Mouse (Mus musculus): ENCODE measurements around the gene Marcksl1. TPM values are rescaled to one million over a fixed set of nuclear protein-coding genes. Genes with fewer than 3 reads are reported as not detected.
A peak's percentile ranks its signal among the peaks of the same experiment; 100 is the strongest.
"Not testable (repeated sequence)": the region's sequence is repeated elsewhere in the genome, so short reads cannot be mapped to it uniquely, and the experiment has no call there.

Gene Marcksl1
- polyA plus RNA-seq, 1 experiment from 2014 or later: 51.3 TPM

- no peak overlapping the region for H3K9ac ChIP-seq
- H3K36me3 ChIP-seq (replicated peaks): peaks cover 9% of the 10 kb centered on the region
- no peak overlapping the region for H3K4me2 ChIP-seq
- H3K27ac ChIP-seq (replicated peaks): 0 out of 2 replicates have a peak overlapping the region, but pooled peaks have one; percentile 14
- peaks cover 44% of the 10 kb centered on the region for H3K4me1 ChIP-seq (replicated peaks)
- ATAC-seq (ENCODE audit: insufficient read depth): no peak
- no peaks in the 10 kb centered on the region for H3K9me3 ChIP-seq (replicated peaks)
- H3K4me3 ChIP-seq (replicated peaks): no peak overlapping the region
- WGBS (ENCODE audit: insufficient replicate concordance): 79% methylated on average over 4 of the region's 4 CpGs
- no peaks in the 10 kb centered on the region for H3K27me3 ChIP-seq
Observed at GRCm38 (mm10) chr4:129544106-129544505, 30.7 kb downstream of the Marcksl1 start.

GRCm38 (mm10) chr4:129547631-129548030 lies 34.2 kb downstream of the Marcksl1 start:
- H3K9me3 ChIP-seq (replicated peaks); H3K36me3 ChIP-seq (replicated peaks); H3K4me2 ChIP-seq; H3K9ac ChIP-seq; H3K4me3 ChIP-seq (replicated peaks); ATAC-seq (ENCODE audit: insufficient read depth); H3K27ac ChIP-seq (replicated peaks); H3K27me3 ChIP-seq: not testable (repeated sequence)
- H3K4me1 ChIP-seq (replicated peaks): peaks cover 15% of the 10 kb centered on the region
- whole genome bisulfite sequencing (ENCODE audit: insufficient replicate concordance): 51% methylated on average over 4 of the region's 4 CpGs

- ATAC-seq (ENCODE audit: insufficient read depth): no peak
- peaks cover 14% of the 10 kb centered on the region for H3K27me3 ChIP-seq
- peaks cover 5% of the 10 kb centered on the region for H3K4me1 ChIP-seq (replicated peaks)
- no peaks in the 10 kb centered on the region for H3K9me3 ChIP-seq (replicated peaks)
- H3K36me3 ChIP-seq (replicated peaks): no peaks in the 10 kb centered on the region
- no peak overlapping the region for H3K9ac ChIP-seq
- WGBS (ENCODE audit: insufficient replicate concordance): 72% methylated on average over 2 of the region's 2 CpGs
- no peak overlapping the region for H3K4me2 ChIP-seq
- no peak overlapping the region for H3K27ac ChIP-seq (replicated peaks)
- no peak overlapping the region for H3K4me3 ChIP-seq (replicated peaks)
Observed at GRCm38 (mm10) chr4:129549306-129549705, 35.9 kb downstream of the Marcksl1 start.

GRCm38 (mm10) chr4:129550295-129550694 lies 36.9 kb downstream of the Marcksl1 start:
- Histone ChIP-seq H3K9me3 (replicated peaks) (no peaks in the 10 kb centered on the region), H3K27ac (replicated peaks) (no peak overlapping the region), H3K36me3 (replicated peaks) (no peaks in the 10 kb centered on the region), H3K4me1 (replicated peaks) (peaks cover 8% of the 10 kb centered on the region), H3K27me3 (peaks cover 22% of the 10 kb centered on the region), H3K4me2 (no peak overlapping the region), H3K9ac (no peak overlapping the region), H3K4me3 (replicated peaks) (no peak overlapping the region)
- WGBS (ENCODE audit: insufficient replicate concordance): 86% methylated on average over 1 of the region's 1 CpGs
- ATAC-seq (ENCODE audit: insufficient read depth): no peak

- 79% methylated on average over 6 of the region's 6 CpGs for WGBS (ENCODE audit: insufficient replicate concordance)
- not testable (repeated sequence) for H3K4me2 ChIP-seq; ATAC-seq (ENCODE audit: insufficient read depth)
Observed at GRCm38 (mm10) chr4:129554512-129554911, 41.1 kb downstream of the Marcksl1 start.

GRCm38 (mm10) chr4:129555421-129555861 lies 42.1 kb downstream of the Marcksl1 start:
- H3K36me3 ChIP-seq (replicated peaks): no peaks in the 10 kb centered on the region
- H3K9ac ChIP-seq: peak overlapping the region; percentile 25; the same call in 1 of the 2 replicates
- WGBS (ENCODE audit: insufficient replicate concordance): 3% methylated on average over 16 of the region's 16 CpGs
- ATAC-seq (ENCODE audit: insufficient read depth): no peak
- H3K27ac ChIP-seq (replicated peaks): no peak overlapping the region
- peak overlapping the region; percentile 64 for H3K4me3 ChIP-seq (replicated peaks)
- peaks cover 35% of the 10 kb centered on the region for H3K4me1 ChIP-seq (replicated peaks)
- peaks cover 35% of the 10 kb centered on the region for H3K27me3 ChIP-seq
- peak overlapping the region; percentile 86 for H3K4me2 ChIP-seq
- H3K9me3 ChIP-seq (replicated peaks): no peaks in the 10 kb centered on the region

More at GRCm38 (mm10) chr4:129554512-129554911, 41.1 kb downstream of the Marcksl1 start:
- not testable (repeated sequence) for H3K9me3 ChIP-seq (replicated peaks); H3K4me3 ChIP-seq (replicated peaks); H3K27ac ChIP-seq (replicated peaks); H3K36me3 ChIP-seq (replicated peaks); H3K9ac ChIP-seq
- Histone ChIP-seq H3K27me3 (peaks cover 33% of the 10 kb centered on the region), H3K4me1 (replicated peaks) (peaks cover 35% of the 10 kb centered on the region)

GRCm38 (mm10) chr4:129555862-129556531 lies 42.6 kb downstream of the Marcksl1 start:
- Histone ChIP-seq H3K4me2 (peak overlapping the region; percentile 86), H3K4me1 (replicated peaks) (peaks cover 35% of the 10 kb centered on the region), H3K4me3 (replicated peaks) (peak overlapping the region; percentile 64), H3K9ac (peak overlapping the region; percentile 25), H3K27me3 (peaks cover 36% of the 10 kb centered on the region), H3K9me3 (replicated peaks) (no peaks in the 10 kb centered on the region), H3K27ac (replicated peaks) (no peak overlapping the region), H3K36me3 (replicated peaks) (no peaks in the 10 kb centered on the region)
- WGBS (ENCODE audit: insufficient replicate concordance): 1% methylated on average over 24 of the region's 24 CpGs
- no peak for ATAC-seq (ENCODE audit: insufficient read depth)

GRCm38 (mm10) chr4:129556532-129557223 lies 43.3 kb downstream of the Marcksl1 start:
- Histone ChIP-seq H3K4me3 (replicated peaks) (peak overlapping the region; percentile 64), H3K4me2 (peak overlapping the region; percentile 86), H3K9me3 (replicated peaks) (no peaks in the 10 kb centered on the region), H3K4me1 (replicated peaks) (peaks cover 39% of the 10 kb centered on the region), H3K27me3 (peaks cover 36% of the 10 kb centered on the region), H3K9ac (peak overlapping the region; percentile 61), H3K36me3 (replicated peaks) (no peaks in the 10 kb centered on the region), H3K27ac (replicated peaks) (peak overlapping the region; percentile 82)
- 5% methylated on average over 33 of the region's 33 CpGs for WGBS (ENCODE audit: insufficient replicate concordance)
- peak; percentile 65 for ATAC-seq (ENCODE audit: insufficient read depth)

- Histone ChIP-seq H3K4me1 (replicated peaks) (peaks cover 45% of the 10 kb centered on the region), H3K4me3 (replicated peaks) (peak overlapping the region; percentile 64), H3K9ac (peak overlapping the region; percentile 61), H3K36me3 (replicated peaks) (no peaks in the 10 kb centered on the region), H3K9me3 (replicated peaks) (no peaks in the 10 kb centered on the region), H3K27ac (replicated peaks) (peak overlapping the region; percentile 82), H3K4me2 (peak overlapping the region; percentile 86), H3K27me3 (peaks cover 39% of the 10 kb centered on the region)
- 62% methylated on average over 9 of the region's 9 CpGs for WGBS (ENCODE audit: insufficient replicate concordance)
- ATAC-seq (ENCODE audit: insufficient read depth): peak; percentile 85
Observed at GRCm38 (mm10) chr4:129557256-129557808, 44.0 kb downstream of the Marcksl1 start.

GRCm38 (mm10) chr4:129558321-129558955 lies 45.1 kb downstream of the Marcksl1 start:
- no peak overlapping the region for H3K4me3 ChIP-seq (replicated peaks)
- H3K36me3 ChIP-seq (replicated peaks): no peaks in the 10 kb centered on the region
- H3K4me1 ChIP-seq (replicated peaks): peaks cover 48% of the 10 kb centered on the region
- ATAC-seq (ENCODE audit: insufficient read depth): no peak
- no peak overlapping the region for H3K9ac ChIP-seq
- peak overlapping the region; percentile 82 for H3K27ac ChIP-seq (replicated peaks)
- H3K4me2 ChIP-seq: peak overlapping the region; percentile 86; the same call in 1 of the 2 replicates
- 73% methylated on average over 12 of the region's 12 CpGs for WGBS (ENCODE audit: insufficient replicate concordance)
- peaks cover 29% of the 10 kb centered on the region for H3K27me3 ChIP-seq
- H3K9me3 ChIP-seq (replicated peaks): no peaks in the 10 kb centered on the region

- ATAC-seq (ENCODE audit: insufficient read depth): no peak
- Histone ChIP-seq H3K9ac (no peak overlapping the region), H3K4me1 (replicated peaks) (peaks cover 43% of the 10 kb centered on the region), H3K36me3 (replicated peaks) (no peaks in the 10 kb centered on the region), H3K9me3 (replicated peaks) (no peaks in the 10 kb centered on the region), H3K4me3 (replicated peaks) (no peak overlapping the region), H3K4me2 (no peak overlapping the region), H3K27ac (replicated peaks) (no peak overlapping the region), H3K27me3 (peaks cover 8% of the 10 kb centered on the region)
- WGBS (ENCODE audit: insufficient replicate concordance): 50% methylated on average over 5 of the region's 5 CpGs
Observed at GRCm38 (mm10) chr4:129561184-129561583, 47.8 kb downstream of the Marcksl1 start.

Measured in liver, embryonic 15.5 days (tissue).